Comparison of ENCODE assay signal across 30 mouse cellular contexts in the genomic region with DNA sequence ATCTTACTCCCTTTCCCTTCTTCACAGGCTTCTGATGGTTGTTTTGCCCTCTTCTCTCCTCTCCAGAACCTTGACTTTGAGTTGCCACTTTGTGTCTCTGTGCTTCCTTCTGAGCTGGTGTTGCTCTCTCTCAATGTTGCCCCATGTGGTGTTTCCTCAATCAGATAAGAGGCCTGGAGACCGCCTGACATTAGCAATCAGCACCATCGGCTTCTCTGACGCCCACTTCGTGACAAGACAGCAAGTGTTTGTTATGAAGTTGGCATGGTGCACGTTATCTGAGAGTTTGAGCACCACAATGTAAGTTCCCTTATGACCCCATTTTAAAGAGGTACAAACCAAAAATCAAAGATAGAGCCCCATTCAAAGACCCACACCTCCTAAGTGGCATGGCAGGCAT.
DNase-seq lines count a peak whose midpoint lies in the region; ATAC-seq and TF ChIP-seq lines count a peak whose summit lies in the region.
"Had no signal": no experiment of that assay in that cellular context is flagged by ENCODE, and none has a peak within 500 bp of the region (broad histone marks: within the 10 kb centered on the region; RNA-seq: fewer than 3 reads in every experiment).

No protein-coding gene starts in this region.

- no peaks in the 10 kb centered on the region for H3K9me3 ChIP-seq in liver, postnatal 0 days (ENCODE audit: low read length)
- H3K9me3 ChIP-seq in liver, embryonic 16.5 days (replicated peaks; ENCODE audit: control insufficient read depth, low read length): no peaks in the 10 kb centered on the region
- H3K9me3 ChIP-seq in forebrain, embryonic 12.5 days: no peaks in the 10 kb centered on the region
- H3K9me3 ChIP-seq: embryonic facial prominence, embryonic 12.5 days; forebrain, embryonic 15.5 days; hindbrain, embryonic 10.5 days; hindbrain, embryonic 15.5 days; intestine, embryonic 15.5 days; midbrain, embryonic 12.5 days; stomach, embryonic 15.5 days had no signal

- TF ChIP-seq CTCF in liver, postnatal 0 days (IDR thresholded peaks at IDR 0.05; ENCODE audit: low read depth): no peak

- peaks cover 4% of the 10 kb centered on the region; the same call in 1 of the 2 replicates for H3K4me1 ChIP-seq in liver, postnatal 0 days (ENCODE audit: insufficient read depth)
- peaks cover 4% of the 10 kb centered on the region; the same call in 1 of the 2 replicates for H3K4me1 ChIP-seq in liver, embryonic 16.5 days (ENCODE audit: control insufficient read depth, low read depth, low read length)
- H3K4me1 ChIP-seq in forebrain, embryonic 12.5 days: no peaks in the 10 kb centered on the region
- H3K4me1 ChIP-seq: embryonic facial prominence, embryonic 12.5 days; forebrain, embryonic 15.5 days; hindbrain, embryonic 10.5 days; hindbrain, embryonic 15.5 days; intestine, embryonic 15.5 days; midbrain, embryonic 12.5 days; stomach, embryonic 15.5 days had no signal

- no peak overlapping the region for H3K9ac ChIP-seq in liver, postnatal 0 days (replicated peaks)
- H3K9ac ChIP-seq in liver, embryonic 16.5 days (ENCODE audit: low read depth, low read length): no peak overlapping the region
- H3K9ac ChIP-seq in forebrain, embryonic 12.5 days: no peak overlapping the region
- H3K9ac ChIP-seq: embryonic facial prominence, embryonic 12.5 days; forebrain, embryonic 15.5 days; hindbrain, embryonic 15.5 days; intestine, embryonic 15.5 days; lung, embryonic 14.5 days; midbrain, embryonic 12.5 days; stomach, embryonic 15.5 days had no signal

- WGBS in liver, postnatal 0 days (ENCODE audit: insufficient replicate concordance): 43% methylated on average over 5 of the region's 5 CpGs
- WGBS in liver, embryonic 16.5 days (ENCODE audit: insufficient replicate concordance): 22% methylated on average over 5 of the region's 5 CpGs
- 94% methylated on average over 5 of the region's 5 CpGs for WGBS in forebrain, embryonic 12.5 days

- no peak overlapping the region for H3K27ac ChIP-seq in liver, postnatal 0 days (ENCODE audit: low read depth)
- no peak overlapping the region for H3K27ac ChIP-seq in liver, embryonic 16.5 days (ENCODE audit: low read length)
- H3K27ac ChIP-seq in forebrain, embryonic 12.5 days: no peak overlapping the region
- H3K27ac ChIP-seq: embryonic facial prominence, embryonic 12.5 days; forebrain, embryonic 15.5 days; heart, adult 2 months; hindbrain, embryonic 10.5 days; hindbrain, embryonic 15.5 days; intestine, embryonic 15.5 days; kidney, postnatal 0 days; midbrain, embryonic 12.5 days; stomach, embryonic 15.5 days had no signal

- ATAC-seq in liver, postnatal 0 days: no peak
- peak; percentile 43; the same call in 1 of the 2 replicates for ATAC-seq in liver, embryonic 16.5 days (ENCODE audit: low read depth)
- ATAC-seq in forebrain, embryonic 12.5 days (ENCODE audit: low FRiP score): no peak
- ATAC-seq: forebrain, embryonic 15.5 days; intestine, embryonic 15.5 days; Patski had no signal

- H3K36me3 ChIP-seq in liver, postnatal 0 days (replicated peaks; ENCODE audit: insufficient read depth, low read length): no peaks in the 10 kb centered on the region
- no peaks in the 10 kb centered on the region for H3K36me3 ChIP-seq in liver, embryonic 16.5 days (ENCODE audit: control insufficient read depth, insufficient read depth)
- H3K36me3 ChIP-seq in forebrain, embryonic 12.5 days (replicated peaks): no peaks in the 10 kb centered on the region
- H3K36me3 ChIP-seq: embryonic facial prominence, embryonic 12.5 days; forebrain, embryonic 15.5 days; hindbrain, embryonic 10.5 days; hindbrain, embryonic 15.5 days; intestine, embryonic 15.5 days; midbrain, embryonic 12.5 days; stomach, embryonic 15.5 days had no signal

- no peak for TF ChIP-seq EP300 in liver, postnatal 0 days (IDR thresholded peaks at IDR 0.05; ENCODE audit: low read depth)

- H3K4me3 ChIP-seq in liver, postnatal 0 days (ENCODE audit: low read depth, low read length): no peak overlapping the region
- H3K4me3 ChIP-seq in liver, embryonic 16.5 days (ENCODE audit: low read depth, low read length): no peak overlapping the region
- H3K4me3 ChIP-seq in forebrain, embryonic 12.5 days (replicated peaks): no peak overlapping the region
- H3K4me3 ChIP-seq: embryonic facial prominence, embryonic 12.5 days; forebrain, embryonic 15.5 days; heart, adult 2 months; hindbrain, embryonic 10.5 days; hindbrain, embryonic 15.5 days; intestine, embryonic 15.5 days; midbrain, embryonic 12.5 days; stomach, embryonic 15.5 days had no signal

- DNase-seq in liver: peak; percentile 31
- DNase-seq in liver, postnatal 0 days: no peak
- peak; percentile 6 for DNase-seq in c-Kit-positive CD71-positive TER-119-negative erythroid progenitor cells, embryonic 14.5 days (ENCODE audit: low read depth)
- peak; percentile 37 to 67 for DNase-seq in natural killer cell, adult 2 months (ENCODE audit: low spot score in 2 of 2)
- no peak for DNase-seq in adrenal gland, adult (ENCODE audit: inconsistent age in 2 of 2, low spot score in 1 of 2)
- no peak for DNase-seq in cerebellum, adult 11 months
- DNase-seq: adrenal gland, postnatal 25 days; cerebellum, adult 2 months; cerebellum, postnatal 25 days; gastrocnemius, postnatal 25 days; heart, adult 2 months; heart, postnatal 14 days; kidney, adult 2 months; kidney, postnatal 4 days; layer of hippocampus, postnatal 36 days; lung, embryonic 14.5 days; lung, postnatal 14 days; right cerebral cortex, postnatal 14 days; thymus, postnatal 14 days had no signal

- no peak overlapping the region for H3K4me2 ChIP-seq in liver, postnatal 0 days (ENCODE audit: low read depth, low read length)
- H3K4me2 ChIP-seq in liver, embryonic 16.5 days (ENCODE audit: low read depth, low read length): no peak overlapping the region
- no peak overlapping the region for H3K4me2 ChIP-seq in forebrain, embryonic 12.5 days
- H3K4me2 ChIP-seq: embryonic facial prominence, embryonic 12.5 days; forebrain, embryonic 15.5 days; hindbrain, embryonic 15.5 days; intestine, embryonic 15.5 days; lung, embryonic 14.5 days; midbrain, embryonic 12.5 days; stomach, embryonic 15.5 days had no signal

- H3K27me3 ChIP-seq in liver, postnatal 0 days (ENCODE audit: insufficient read depth, low read length): no peaks in the 10 kb centered on the region
- no peaks in the 10 kb centered on the region for H3K27me3 ChIP-seq in liver, embryonic 16.5 days (ENCODE audit: control insufficient read depth, insufficient read depth, low read depth, low read length)
- H3K27me3 ChIP-seq in forebrain, embryonic 12.5 days: no peaks in the 10 kb centered on the region
- H3K27me3 ChIP-seq: embryonic facial prominence, embryonic 12.5 days; forebrain, embryonic 15.5 days; hindbrain, embryonic 15.5 days; intestine, embryonic 15.5 days; midbrain, embryonic 12.5 days; Patski; stomach, embryonic 15.5 days had no signal

Comparison
In these comparisons a context has a peak if more than half of its experiments do, and no peak if none do; other contexts are left out.
1. DNase-seq: peak in liver (single experiment), c-Kit-positive CD71-positive TER-119-negative erythroid progenitor cells, embryonic 14.5 days (single experiment) and natural killer cell, adult 2 months (2 of 2); none in liver, postnatal 0 days (single experiment), adrenal gland, adult (0 of 2) and cerebellum, adult 11 months (single experiment).